Mouse (Mus musculus) stomach, postnatal 0 days (tissue): ENCODE measurements around the gene Slc9a9.

ENCODE experiments used
- CTCF ChIP-seq: IDR thresholded peaks from 2 replicates; pipeline ENCODE4 v1.5.1; 2016; ENCODE audit warnings: antibody characterized with exemption, low read depth, mild to moderate bottlenecking, moderate library complexity
- EP300 ChIP-seq: optimal IDR thresholded peaks from 2 replicates; pipeline ENCODE3; 2016; ENCODE audit warnings: antibody characterized with exemption

GRCm38 (mm10) chr9:94748503-94748902 is 78.8 kb downstream of the Slc9a9 start:
- TF ChIP-seq CTCF (no peak), EP300 (no peak)
